Mouse (Mus musculus) limb, embryonic 14.5 days (tissue): ENCODE data around the gene Svop. TPM values are rescaled to one million over a fixed set of nuclear protein-coding genes. Genes with fewer than 3 reads are reported as not detected.

Source experiments
- ATAC-seq: fragments of 200-750 bp; cut with Nextera tagmentation; 2 replicates; pipeline ENCODE4 v1.8.0; 2017; ENCODE audit warnings: low read depth, moderate number of reproducible peaks, moderate TSS enrichment; ENCODE audit not compliant: low FRiP score
- DNase-seq: peaks from one replicate; pipeline ENCODE4 v3.0.0-alpha.2; 2015; ENCODE audit warnings: low spot score
- H3K27ac ChIP-seq: fragments of 300-500 bp; sonication (generic); replicated peaks from 2 replicates; pipeline ENCODE4 v1.5.1; 2014; ENCODE audit warnings: low read depth, mild to moderate bottlenecking, low read length, moderate library complexity, mixed read lengths
- H3K27me3 ChIP-seq: fragments of 300-500 bp; sonication (generic); 2 replicates; pipeline ENCODE4 v1.6.1; 2014; ENCODE audit warnings: low read length, mixed read lengths; ENCODE audit not compliant: control insufficient read depth, insufficient read depth
- H3K36me3 ChIP-seq: fragments of 300-500 bp; sonication (generic); 2 replicates; pipeline ENCODE4 v1.6.1; 2014; ENCODE audit warnings: mild to moderate bottlenecking, low read length, moderate library complexity, mixed read lengths; ENCODE audit not compliant: control insufficient read depth, insufficient read depth
- H3K4me1 ChIP-seq: fragments of 300-500 bp; sonication (generic); 2 replicates; pipeline ENCODE4 v1.6.1; 2014; ENCODE audit warnings: antibody characterized with exemption, low read length, mixed read lengths; ENCODE audit not compliant: control insufficient read depth, insufficient read depth
- H3K4me2 ChIP-seq: fragments of 300-500 bp; sonication (generic); replicated peaks from 2 replicates; pipeline ENCODE4 v1.6.1; 2014; ENCODE audit warnings: low read depth, mild to moderate bottlenecking, low read length, moderate library complexity; ENCODE audit not compliant: severe bottlenecking
- H3K4me3 ChIP-seq: fragments of 300-500 bp; sonication (generic); replicated peaks from 2 replicates; pipeline ENCODE4 v1.5.1; 2014; ENCODE audit warnings: low read length
- H3K9ac ChIP-seq: fragments of 300-500 bp; sonication (generic); 2 replicates; pipeline ENCODE4 v1.6.1; 2014; ENCODE audit warnings: mild to moderate bottlenecking, low read depth, low read length, moderate library complexity; ENCODE audit not compliant: severe bottlenecking
- H3K9me3 ChIP-seq: fragments of 300-500 bp; sonication (generic); 2 replicates; pipeline ENCODE4 v1.6.1; 2016; ENCODE audit warnings: low read length; ENCODE audit not compliant: control insufficient read depth
- POLR2A ChIP-seq: fragments of 200-500 bp; IDR thresholded peaks from 2 replicates; pipeline ENCODE4 v1.8.0; 2012; ENCODE audit warnings: inconsistent platforms, mild to moderate bottlenecking, moderate library complexity, borderline replicate concordance; ENCODE audit not compliant: insufficient read depth, insufficient read length; ENCODE audit errors: extremely low read depth
- WGBS: fragments of 180-500 bp; shearing (Covaris S2); extraction: QIAGEN DNeasy Blood & Tissue Kit; methylation state at CpG from one replicate; pipeline ENCODE4 v1.1.7; 2014; 5-methylcytosine and 5-hydroxymethylcytosine counted together
- polyA plus RNA-seq, 2 experiments: library from polyadenylated mRNA; depleted of rRNA in 1 of 2; stranded (reverse) in 1 of 2; unstranded in 1 of 2; fragments of >200 nt; fragmentation: Nextera tagmentation in 1 of 2; extraction: Ambion mirVana in 1 of 2; gene quantifications; 2 replicates each; pipeline versions ENCODE4 v1.2.1 to v1.2.3; 2012 to 2014

Gene Svop
- polyA plus RNA-seq, 2 experiments, result 0.21 TPM; not detected in 1

DNA sequence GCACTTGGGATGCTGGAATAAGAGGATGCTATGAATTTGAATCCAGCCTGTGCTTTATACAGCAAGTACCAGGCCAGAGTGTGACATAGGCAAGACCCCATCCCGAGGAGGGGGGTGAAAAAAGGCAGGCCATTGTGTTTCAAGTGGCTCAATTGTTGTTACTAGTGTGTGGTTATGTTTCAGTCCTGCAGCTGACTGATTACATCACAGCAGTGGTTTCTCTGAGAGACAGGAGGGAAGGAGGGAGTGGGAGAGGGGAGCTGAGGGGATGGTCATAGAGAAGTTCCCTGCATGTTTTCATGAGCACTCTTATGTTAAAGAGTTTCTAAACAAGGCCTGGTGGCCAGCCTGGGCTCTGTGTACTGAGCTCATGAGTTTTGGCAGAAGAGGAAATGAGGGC, 11.4 kb upstream of the Svop start:
- H3K4me2 ChIP-seq, result no peak overlapping the region
- WGBS, result 85% methylated on average over 1 of the region's 1 CpGs
- no peak overlapping the region for H3K9ac ChIP-seq
- ATAC-seq, result no peak
- no peaks in the 10 kb centered on the region for H3K9me3 ChIP-seq
- H3K27me3 ChIP-seq, result no peaks in the 10 kb centered on the region
- no peak overlapping the region for H3K27ac ChIP-seq
- peaks cover 7% of the 10 kb centered on the region for H3K4me1 ChIP-seq
- no peak for TF ChIP-seq POLR2A
- peaks cover 33% of the 10 kb centered on the region for H3K36me3 ChIP-seq
- no peak overlapping the region for H3K4me3 ChIP-seq
- DNase-seq, result no peak

DNA sequence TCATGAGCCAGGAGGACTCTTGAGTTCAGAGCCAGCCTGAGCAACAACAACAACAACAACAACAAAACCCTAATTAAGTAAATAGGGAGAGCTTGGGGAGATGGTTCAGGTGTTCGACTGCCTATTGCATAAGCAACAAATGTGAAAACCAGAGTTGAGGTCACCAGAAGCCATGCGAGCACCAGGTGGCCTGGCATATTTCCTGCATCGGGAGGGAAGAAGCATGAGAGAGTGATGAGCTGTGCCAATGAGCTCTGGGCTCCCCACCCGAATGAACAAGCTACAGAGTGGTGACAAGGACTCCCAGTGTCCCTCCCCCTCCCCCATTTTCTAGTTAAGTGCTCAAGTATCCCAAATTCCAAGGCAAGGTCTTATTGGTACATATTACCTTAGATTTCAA, 10.5 kb upstream of the Svop start:
- peaks cover 7% of the 10 kb centered on the region for H3K4me1 ChIP-seq
- no peak overlapping the region for H3K4me2 ChIP-seq
- no peak for TF ChIP-seq POLR2A
- ATAC-seq (no peak), DNase-seq (no peak)
- no peak overlapping the region for H3K27ac ChIP-seq
- no peaks in the 10 kb centered on the region for H3K27me3 ChIP-seq
- H3K9ac ChIP-seq, result no peak overlapping the region
- H3K36me3 ChIP-seq, result peaks cover 26% of the 10 kb centered on the region
- no peak overlapping the region for H3K4me3 ChIP-seq
- 94% methylated on average over 4 of the region's 4 CpGs for WGBS
- H3K9me3 ChIP-seq, result no peaks in the 10 kb centered on the region

DNA sequence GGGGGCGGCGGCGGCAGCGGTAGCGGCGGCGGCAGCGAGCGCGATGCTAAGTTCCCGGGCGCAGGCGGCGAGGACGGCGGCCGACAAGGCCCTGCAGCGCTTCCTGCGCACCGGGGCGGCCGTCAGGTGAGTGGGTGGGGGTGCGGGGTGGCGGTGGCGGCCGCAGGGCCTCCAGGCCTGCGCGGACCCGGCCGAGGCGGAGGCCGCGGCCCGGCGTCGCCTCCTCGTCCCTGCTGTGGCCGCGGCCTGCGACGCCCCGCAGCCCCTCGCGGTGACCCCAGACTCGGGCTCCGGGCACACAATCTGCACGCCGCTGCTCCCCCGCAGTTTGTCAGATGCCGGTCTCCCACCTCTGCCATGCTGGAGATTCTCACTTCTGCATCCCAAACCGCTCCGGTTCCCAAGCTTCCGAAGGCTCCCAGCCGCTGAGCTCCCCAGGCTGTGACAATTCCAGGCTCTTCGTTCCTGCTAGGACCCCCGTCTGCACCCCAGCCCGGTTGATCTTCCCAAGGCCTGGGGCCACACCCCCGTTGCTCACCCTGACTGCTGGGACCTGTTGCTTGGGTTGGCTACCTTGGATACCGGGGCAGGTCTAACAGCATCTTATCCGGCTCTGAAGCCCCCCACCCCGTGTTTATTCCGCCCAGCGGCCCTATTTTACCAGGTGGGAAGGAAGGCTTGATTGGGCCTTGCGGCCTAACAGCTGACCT, 9.2 kb upstream of the Svop start:
- Histone ChIP-seq H3K4me2 (peak overlapping the region; percentile 89), H3K27me3 (no peaks in the 10 kb centered on the region), H3K27ac (peak overlapping the region; percentile 61; the same call in 1 of the 2 replicates), H3K4me1 (peaks cover 7% of the 10 kb centered on the region), H3K9me3 (no peaks in the 10 kb centered on the region), H3K9ac (peak overlapping the region; percentile 92), H3K36me3 (peaks cover 13% of the 10 kb centered on the region), H3K4me3 (peak overlapping the region; percentile 87)
- WGBS, result 6% methylated on average over 31 of the region's 64 CpGs
- no peak for TF ChIP-seq POLR2A
- ATAC-seq (peak; percentile 64), DNase-seq (no peak)

- H3K27ac ChIP-seq, result peak overlapping the region; percentile 61; the same call in 1 of the 2 replicates
- H3K27me3 ChIP-seq, result no peaks in the 10 kb centered on the region
- no peak for TF ChIP-seq POLR2A
- DNase-seq (peak; percentile 96), ATAC-seq (peak; percentile 94)
- peaks cover 12% of the 10 kb centered on the region; the same call in 1 of the 2 replicates for H3K36me3 ChIP-seq
- 8% methylated on average over 34 of the region's 37 CpGs for WGBS
- H3K9ac ChIP-seq, result peak overlapping the region; percentile 92
- H3K9me3 ChIP-seq, result no peaks in the 10 kb centered on the region
- H3K4me1 ChIP-seq, result peaks cover 7% of the 10 kb centered on the region
- H3K4me2 ChIP-seq, result peak overlapping the region; percentile 89
- H3K4me3 ChIP-seq, result peak overlapping the region; percentile 87
Observed at GRCm38 (mm10) chr5:114099709-114100389, 8.5 kb upstream of the Svop start.

GRCm38 (mm10) chr5:114090421-114091013, 853 bp downstream of the Svop start:
- ATAC-seq, result no peak
- WGBS, result 28% methylated on average over 7 of the region's 7 CpGs

More at GRCm38 (mm10) chr5:114090421-114091013, 853 bp downstream of the Svop start:
- H3K9me3 ChIP-seq, result no peaks in the 10 kb centered on the region
- no peak for TF ChIP-seq POLR2A
- H3K27me3 ChIP-seq, result no peaks in the 10 kb centered on the region
- no peak overlapping the region for H3K4me3 ChIP-seq
- H3K4me1 ChIP-seq, result no peaks in the 10 kb centered on the region
- H3K27ac ChIP-seq, result no peak overlapping the region
- no peaks in the 10 kb centered on the region for H3K36me3 ChIP-seq
- peak overlapping the region; percentile 39; the same call in 1 of the 2 replicates for H3K4me2 ChIP-seq
- DNase-seq, result no peak
- H3K9ac ChIP-seq, result no peak overlapping the region
